Mouse (Mus musculus) testis, adult 2 months (tissue): ENCODE measurements around the gene Tmed5.

ENCODE experiments used
- CTCF ChIP-seq: fragments of 200-500 bp; IDR thresholded peaks from 2 replicates; pipeline ENCODE4 v1.5.1; 2012; ENCODE audit warnings: low read depth, mild to moderate bottlenecking, inconsistent platforms, low read length, moderate library complexity; ENCODE audit not compliant: control insufficient read depth, insufficient read depth, insufficient replicate concordance
- POLR2A ChIP-seq: fragments of 200-500 bp; IDR thresholded peaks from 2 replicates; pipeline ENCODE4 v1.6.1; 2012; ENCODE audit warnings: low read depth, mild to moderate bottlenecking, inconsistent platforms, low read length, moderate library complexity; ENCODE audit not compliant: control insufficient read depth

- TF ChIP-seq CTCF (no peak), POLR2A (no peak)
Observed at GRCm38 (mm10) chr5:108152592-108152991, 20.2 kb upstream of the Tmed5 start.
